Mouse (Mus musculus) embryonic facial prominence, embryonic 14.5 days (tissue): Measurements from ENCODE around the gene Mcts2. TPM values are rescaled to one million over a fixed set of nuclear protein-coding genes. Genes with fewer than 3 reads are reported as not detected.

Experiments used
- ATAC-seq: fragments of 200-750 bp; cut with Nextera tagmentation; 2 replicates; pipeline ENCODE4 v1.8.0; 2017; ENCODE audit warnings: low read depth, moderate number of reproducible peaks, moderate TSS enrichment
- DNase-seq: peaks from one replicate; pipeline ENCODE4 v3.0.0-alpha.2; 2015; ENCODE audit warnings: low spot score
- H3K27ac ChIP-seq: fragments of 300-500 bp; sonication (generic); replicated peaks from 2 replicates; pipeline ENCODE4 v1.5.1; 2014; ENCODE audit warnings: low read depth, mild to moderate bottlenecking, low read length, moderate library complexity
- H3K27me3 ChIP-seq: fragments of 300-500 bp; sonication (generic); replicated peaks from 2 replicates; pipeline ENCODE4 v1.6.1; 2014; ENCODE audit warnings: low read length; ENCODE audit not compliant: control insufficient read depth, insufficient read depth
- H3K36me3 ChIP-seq: fragments of 300-500 bp; sonication (generic); 2 replicates; pipeline ENCODE4 v1.6.1; 2014; ENCODE audit warnings: low read length, mixed read lengths; ENCODE audit not compliant: control insufficient read depth, insufficient read depth
- H3K4me1 ChIP-seq: fragments of 300-500 bp; sonication (generic); 2 replicates; pipeline ENCODE4 v1.6.1; 2014; ENCODE audit warnings: antibody characterized with exemption, low read length; ENCODE audit not compliant: control insufficient read depth, insufficient read depth
- H3K4me2 ChIP-seq: fragments of 300-500 bp; sonication (generic); 2 replicates; pipeline ENCODE4 v1.6.1; 2014; ENCODE audit warnings: low read depth, mild to moderate bottlenecking, low read length, moderate library complexity, mixed read lengths
- H3K4me3 ChIP-seq: fragments of 300-500 bp; sonication (generic); 2 replicates; pipeline ENCODE4 v1.5.1; 2014; ENCODE audit warnings: low read depth, mild to moderate bottlenecking, low read length
- H3K9ac ChIP-seq: fragments of 300-500 bp; sonication (generic); 2 replicates; pipeline ENCODE4 v1.6.1; 2014; ENCODE audit warnings: low read depth, mild to moderate bottlenecking, low read length, moderate library complexity, mixed read lengths
- H3K9me3 ChIP-seq: fragments of 300-500 bp; sonication (generic); 2 replicates; pipeline ENCODE4 v1.6.1; 2016; ENCODE audit warnings: low read length; ENCODE audit not compliant: control insufficient read depth
- WGBS: fragments of 180-500 bp; shearing (Covaris S2); extraction: QIAGEN DNeasy Blood & Tissue Kit; methylation state at CpG from one replicate; pipeline ENCODE4 v1.1.7; 2014; 5-methylcytosine and 5-hydroxymethylcytosine counted together
- polyA plus RNA-seq: library from polyadenylated mRNA; unstranded; fragments of >200 nt; fragmentation: Nextera tagmentation; extraction: Ambion mirVana; gene quantifications from 2 replicates; pipeline ENCODE4 v1.2.1, GENCODE M21; 2014

Gene Mcts2
- polyA plus RNA-seq, result 26.7 and 30.2 TPM in 2 replicates

GRCm38 (mm10) chr2:152686806-152687267, at the start of gene Mcts2:
TSS of gene Mcts2 (plus strand) at chr2:152687035.
- Histone ChIP-seq H3K9ac (peak within 1 kb of the TSS; percentile 65), H3K4me1 (no peaks in the 10 kb centered on the region), H3K4me3 (peak within 1 kb of the TSS; percentile 50), H3K36me3 (peaks cover 83% of the 10 kb centered on the region), H3K27me3 (no peaks in the 10 kb centered on the region), H3K9me3 (peaks cover 17% of the 10 kb centered on the region), H3K4me2 (peak within 1 kb of the TSS; percentile 65), H3K27ac (peak within 1 kb of the TSS; percentile 72)
- 58% methylated on average over 45 of the region's 45 CpGs for WGBS
- DNase-seq, result peak; percentile 98
- peak; percentile 95 for ATAC-seq

GRCm38 (mm10) chr2:152637381-152637780, 49.5 kb upstream of the Mcts2 start:
- Histone ChIP-seq H3K4me1 (no peaks in the 10 kb centered on the region), H3K27ac (no peak overlapping the region), H3K36me3 (no peaks in the 10 kb centered on the region), H3K27me3 (no peaks in the 10 kb centered on the region), H3K4me2 (no peak overlapping the region), H3K4me3 (no peak overlapping the region), H3K9ac (no peak overlapping the region), H3K9me3 (no peaks in the 10 kb centered on the region)
- 87% methylated on average over 4 of the region's 4 CpGs for WGBS
- DNase-seq (no peak), ATAC-seq (no peak)

GRCm38 (mm10) chr2:152638865-152639264, 48.0 kb upstream of the Mcts2 start:
- WGBS, result 55% methylated on average over 6 of the region's 6 CpGs
- Histone ChIP-seq H3K4me1 (no peaks in the 10 kb centered on the region), H3K27ac (no peak overlapping the region), H3K36me3 (no peaks in the 10 kb centered on the region), H3K4me3 (no peak overlapping the region), H3K27me3 (no peaks in the 10 kb centered on the region), H3K9ac (no peak overlapping the region), H3K4me2 (no peak overlapping the region), H3K9me3 (no peaks in the 10 kb centered on the region)
- no peak for ATAC-seq
- no peak for DNase-seq

GRCm38 (mm10) chr2:152639406-152640113, 47.3 kb upstream of the Mcts2 start:
- no peak overlapping the region for H3K4me3 ChIP-seq
- H3K9ac ChIP-seq, result no peak overlapping the region
- H3K27me3 ChIP-seq, result no peaks in the 10 kb centered on the region
- ATAC-seq, result peak; percentile 31; the same call in 1 of the 2 replicates
- no peak overlapping the region; the same call in 1 of the 2 replicates for H3K27ac ChIP-seq
- H3K4me2 ChIP-seq, result 0 out of 2 replicates have a peak overlapping the region, but pooled peaks have one; percentile 8
- DNase-seq, result peak; percentile 23
- H3K4me1 ChIP-seq, result no peaks in the 10 kb centered on the region
- H3K36me3 ChIP-seq, result no peaks in the 10 kb centered on the region
- 18% methylated on average over 11 of the region's 11 CpGs for WGBS
- H3K9me3 ChIP-seq, result no peaks in the 10 kb centered on the region

DNA sequence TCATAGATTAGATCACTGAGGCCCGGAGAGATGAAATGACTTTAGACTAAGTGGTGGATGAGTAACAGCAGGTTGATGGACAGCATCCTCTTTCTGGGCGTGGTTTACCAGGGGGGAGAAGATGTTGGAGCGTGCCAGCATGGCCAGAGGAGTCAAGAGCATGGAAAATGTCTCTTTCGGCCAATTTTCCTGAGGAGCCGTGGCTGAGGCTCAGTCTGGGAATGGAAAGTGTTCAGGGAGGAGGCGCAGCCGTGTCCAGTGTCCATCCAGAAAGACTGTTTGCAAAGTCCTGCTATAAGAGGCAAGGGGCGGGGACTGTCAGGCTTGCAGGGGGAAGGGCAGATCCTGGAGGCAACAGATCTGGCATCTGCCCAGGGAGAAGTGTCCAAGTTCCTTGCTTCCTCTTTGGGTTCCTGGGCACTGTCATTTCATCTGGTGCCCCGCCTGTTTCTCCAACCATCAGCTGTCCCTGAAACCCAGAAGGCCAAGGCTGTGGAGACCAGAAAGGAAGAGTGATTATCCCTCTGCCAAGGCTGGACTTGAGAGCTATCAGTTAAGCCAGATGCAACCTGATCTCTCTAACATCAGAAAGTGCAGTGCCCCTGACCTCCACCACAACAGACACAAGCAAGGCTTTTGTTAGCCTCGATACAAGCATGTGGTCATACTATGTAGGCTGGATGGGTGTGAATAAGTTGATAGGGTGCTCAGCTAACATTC, 33.8 kb upstream of the Mcts2 start:
- Histone ChIP-seq H3K4me3 (no peak overlapping the region), H3K4me2 (no peak overlapping the region), H3K4me1 (no peaks in the 10 kb centered on the region), H3K9ac (no peak overlapping the region), H3K36me3 (no peaks in the 10 kb centered on the region), H3K9me3 (no peaks in the 10 kb centered on the region), H3K27me3 (no peaks in the 10 kb centered on the region), H3K27ac (no peak overlapping the region)
- WGBS, result 66% methylated on average over 9 of the region's 10 CpGs
- ATAC-seq (no peak), DNase-seq (no peak)

DNA sequence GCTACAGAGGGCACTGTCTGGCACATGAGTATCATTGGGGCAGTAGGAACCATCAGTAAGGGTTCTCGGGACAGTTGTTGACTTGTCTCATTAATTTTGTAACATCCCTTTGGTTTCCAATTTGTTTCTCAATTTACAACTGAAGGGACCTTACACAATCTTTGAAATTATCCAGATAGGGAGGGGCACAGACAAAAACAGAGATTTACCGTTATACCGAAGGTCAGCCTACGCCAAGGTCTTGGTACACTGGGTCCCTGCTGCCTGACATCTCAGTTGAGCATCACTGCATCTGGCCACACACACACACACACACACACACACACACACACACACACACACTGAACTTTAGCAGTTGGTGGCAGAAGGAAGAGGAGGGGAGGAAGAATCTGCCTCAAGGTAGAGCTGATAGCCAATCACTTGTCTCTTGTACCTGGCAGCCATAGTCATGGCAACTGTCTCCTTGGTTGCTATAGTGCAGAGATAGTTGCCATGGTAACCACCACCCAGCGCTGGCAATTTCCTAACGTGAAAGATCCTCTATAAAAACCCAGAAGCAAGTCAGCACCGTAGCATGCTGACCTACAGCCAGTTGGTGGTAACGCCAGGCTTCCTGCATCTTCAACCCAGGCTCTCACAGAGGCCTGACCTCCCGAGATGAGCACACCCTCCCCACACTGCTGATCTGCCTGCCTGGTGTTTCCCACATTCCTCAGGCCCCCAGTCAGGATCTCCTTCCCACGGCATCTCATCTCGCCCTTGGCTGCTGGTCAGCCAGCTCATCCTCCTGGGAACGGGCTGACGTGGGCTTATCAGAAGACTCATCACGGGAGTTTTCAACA, 32.7 kb upstream of the Mcts2 start:
- WGBS, result 42% methylated on average over 14 of the region's 14 CpGs
- DNase-seq (no peak), ATAC-seq (peak; percentile 33; the same call in 1 of the 2 replicates)
- Histone ChIP-seq H3K9ac (no peak overlapping the region), H3K4me1 (no peaks in the 10 kb centered on the region), H3K4me3 (no peak overlapping the region), H3K4me2 (no peak overlapping the region), H3K36me3 (no peaks in the 10 kb centered on the region), H3K27ac (no peak overlapping the region), H3K27me3 (no peaks in the 10 kb centered on the region), H3K9me3 (no peaks in the 10 kb centered on the region)

DNA sequence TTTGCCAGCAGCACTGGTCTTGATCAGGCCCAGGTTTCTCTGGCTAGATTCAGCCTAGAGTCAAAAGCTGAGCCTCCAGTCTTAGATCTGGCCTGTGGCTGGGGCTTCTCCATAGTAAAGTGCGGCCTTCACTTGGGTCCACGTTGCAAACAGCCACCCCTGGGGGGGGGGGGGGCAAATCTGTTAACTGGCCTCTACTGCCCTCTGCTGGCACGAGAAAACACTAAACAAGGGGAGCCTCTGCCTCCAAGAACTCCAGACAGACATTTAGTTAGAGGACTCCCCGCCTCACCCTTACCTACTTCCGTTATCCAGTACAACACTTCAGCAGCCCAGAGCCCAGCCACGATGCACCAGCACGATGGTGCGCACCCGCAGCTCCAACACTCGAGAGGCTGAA, 29.4 kb upstream of the Mcts2 start:
- no peak overlapping the region for H3K27ac ChIP-seq
- no peaks in the 10 kb centered on the region for H3K27me3 ChIP-seq
- no peak overlapping the region for H3K4me3 ChIP-seq
- H3K9ac ChIP-seq, result no peak overlapping the region
- no peaks in the 10 kb centered on the region for H3K9me3 ChIP-seq
- H3K4me1 ChIP-seq, result no peaks in the 10 kb centered on the region
- no peak overlapping the region for H3K4me2 ChIP-seq
- DNase-seq (no peak), ATAC-seq (no peak)
- 63% methylated on average over 10 of the region's 10 CpGs for WGBS
- no peaks in the 10 kb centered on the region for H3K36me3 ChIP-seq

GRCm38 (mm10) chr2:152661163-152661562, 25.7 kb upstream of the Mcts2 start:
- ATAC-seq (no peak), DNase-seq (no peak)
- H3K4me1 ChIP-seq, result no peaks in the 10 kb centered on the region
- no peaks in the 10 kb centered on the region for H3K9me3 ChIP-seq
- no peaks in the 10 kb centered on the region for H3K27me3 ChIP-seq
- H3K27ac ChIP-seq, result no peak overlapping the region
- H3K36me3 ChIP-seq, result no peaks in the 10 kb centered on the region
- H3K4me3 ChIP-seq, result no peak overlapping the region
- H3K9ac ChIP-seq, result no peak overlapping the region
- 77% methylated on average over 6 of the region's 6 CpGs for WGBS
- H3K4me2 ChIP-seq, result no peak overlapping the region
